Mouse (Mus musculus): ENCODE results near the gene Casp6. TPM values are rescaled to one million over a fixed set of nuclear protein-coding genes. Genes with fewer than 3 reads are reported as not detected.

Gene Casp6
- 12.7 TPM for polyA plus RNA-seq (2012; fragmentation: generic; extraction: Trizol)

DNA sequence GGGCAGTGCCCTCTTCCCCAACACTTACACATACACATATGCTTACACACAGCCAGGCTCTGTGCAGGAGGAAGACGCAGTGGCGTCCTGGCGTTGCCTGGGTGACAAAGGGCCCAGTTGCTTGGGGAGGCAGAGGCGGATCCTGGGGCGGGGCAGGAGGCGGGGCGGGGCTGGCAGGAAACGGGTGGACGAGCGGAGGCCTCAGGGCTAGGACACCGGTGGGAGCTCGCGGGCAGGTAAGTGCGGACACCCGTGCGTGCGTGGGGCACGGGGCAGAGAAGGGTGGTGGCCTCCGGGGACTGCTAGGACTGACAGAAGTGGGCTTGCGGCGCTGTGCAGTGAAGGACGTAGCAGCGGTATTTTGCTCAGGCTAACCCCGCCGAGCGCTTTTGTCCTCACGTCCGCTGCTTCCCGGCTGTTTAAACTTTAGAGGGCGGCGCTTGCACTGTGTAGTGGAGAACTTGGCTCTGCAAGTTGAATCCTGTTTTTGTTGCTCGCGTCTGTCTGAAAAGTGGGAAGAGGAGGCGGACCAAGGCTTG is at the start of gene Casp6:
Gene Casp6, plus strand, starts transcription at position 155 of the 539 bp plus-strand sequence.
- peak within 1 kb of the TSS; percentile 45 for H3K4me3 ChIP-seq
- H3K79me2 ChIP-seq (ENCODE audit: control insufficient read depth, insufficient read depth) = no peaks in the 10 kb centered on the region
- no peaks in the 10 kb centered on the region for H3K36me3 ChIP-seq (ENCODE audit: control insufficient read depth, insufficient read depth)
- TF ChIP-seq SRF (IDR thresholded peaks at IDR 0.05; ENCODE audit: control insufficient read depth, insufficient read length, low read depth) = peak; percentile 6
- no peak for TF ChIP-seq TCF3 (IDR thresholded peaks at IDR 0.05; ENCODE audit: insufficient read length, low read depth)
- TF ChIP-seq MYOG (IDR thresholded peaks at IDR 0.05; ENCODE audit: control insufficient read depth in 1 of 3, insufficient read depth in 1 of 3, insufficient read length in 2 of 3, low read depth in 2 of 3) = no peak
- TF ChIP-seq MYOD1 (IDR thresholded peaks at IDR 0.05; ENCODE audit: control insufficient read depth in 1 of 3, insufficient read length in 2 of 3, low read depth in 2 of 3) = no peak
- TF ChIP-seq USF1 (IDR thresholded peaks at IDR 0.05; ENCODE audit: low read depth) = no peak
- no peak for TF ChIP-seq E2F4 (IDR thresholded peaks at IDR 0.05; ENCODE audit: insufficient read depth)
- TF ChIP-seq TCF12 (IDR thresholded peaks at IDR 0.05; ENCODE audit: insufficient read depth, poor library complexity, severe bottlenecking) = no peak
- TF ChIP-seq MAX (IDR thresholded peaks at IDR 0.05; ENCODE audit: low read depth) = no peak
- peak; percentile 92 for TF ChIP-seq POLR2AphosphoS2 (IDR thresholded peaks at IDR 0.05; ENCODE audit: insufficient read length, low read depth)
- TF ChIP-seq POLR2A (IDR thresholded peaks at IDR 0.05; ENCODE audit: insufficient read length, low read depth) = peak; percentile 87
- TF ChIP-seq REST (IDR thresholded peaks at IDR 0.05; ENCODE audit: insufficient read depth, insufficient read length) = no peak
- H3ac ChIP-seq (ENCODE audit: control insufficient read depth, insufficient read length) = no peak within 1 kb of the TSS
- no peaks in the 10 kb centered on the region for H3K27me3 ChIP-seq (ENCODE audit: control insufficient read depth, insufficient read depth, insufficient read length)
- H3K4me2 ChIP-seq (ENCODE audit: low read depth) = peak within 1 kb of the TSS; percentile 84

GRCm38 (mm10) chr3:129862592-129862991 is 38.6 kb upstream of the Casp6 start:
- H3K79me2 ChIP-seq (ENCODE audit: control insufficient read depth, insufficient read depth) = no peaks in the 10 kb centered on the region
- no peak overlapping the region for H3K4me3 ChIP-seq
- H3ac ChIP-seq (ENCODE audit: control insufficient read depth, insufficient read length) = no peak overlapping the region
- no peak overlapping the region for H3K4me2 ChIP-seq (ENCODE audit: low read depth)
- TF ChIP-seq TCF12 (IDR thresholded peaks at IDR 0.05; ENCODE audit: insufficient read depth, poor library complexity, severe bottlenecking) (no peak), MYOG (IDR thresholded peaks at IDR 0.05; ENCODE audit: control insufficient read depth in 1 of 3, insufficient read depth in 1 of 3, insufficient read length in 2 of 3, low read depth in 2 of 3) (no peak), REST (IDR thresholded peaks at IDR 0.05; ENCODE audit: insufficient read depth, insufficient read length) (no peak), MYOD1 (IDR thresholded peaks at IDR 0.05; ENCODE audit: control insufficient read depth in 1 of 3, insufficient read length in 2 of 3, low read depth in 2 of 3) (no peak), POLR2AphosphoS2 (IDR thresholded peaks at IDR 0.05; ENCODE audit: insufficient read length, low read depth) (no peak), MAX (IDR thresholded peaks at IDR 0.05; ENCODE audit: low read depth) (no peak), TCF3 (IDR thresholded peaks at IDR 0.05; ENCODE audit: insufficient read length, low read depth) (no peak), POLR2A (IDR thresholded peaks at IDR 0.05; ENCODE audit: insufficient read length, low read depth) (no peak), CEBPB (IDR thresholded peaks at IDR 0.05; ENCODE audit: insufficient read depth, poor library complexity, severe bottlenecking) (no peak), SRF (IDR thresholded peaks at IDR 0.05; ENCODE audit: control insufficient read depth, insufficient read length, low read depth) (no peak), E2F4 (IDR thresholded peaks at IDR 0.05; ENCODE audit: insufficient read depth) (no peak), USF1 (IDR thresholded peaks at IDR 0.05; ENCODE audit: low read depth) (no peak)
- no peaks in the 10 kb centered on the region for H3K27me3 ChIP-seq (ENCODE audit: control insufficient read depth, insufficient read depth, insufficient read length)
- H3K36me3 ChIP-seq (ENCODE audit: control insufficient read depth, insufficient read depth) = no peaks in the 10 kb centered on the region

GRCm38 (mm10) chr3:129863698-129864097 is 37.5 kb upstream of the Casp6 start:
- no peak overlapping the region for H3ac ChIP-seq (ENCODE audit: control insufficient read depth, insufficient read length)
- H3K4me2 ChIP-seq (ENCODE audit: low read depth) = no peak overlapping the region
- H3K4me3 ChIP-seq = no peak overlapping the region
- TF ChIP-seq POLR2AphosphoS2 (IDR thresholded peaks at IDR 0.05; ENCODE audit: insufficient read length, low read depth) = no peak
- no peak for TF ChIP-seq E2F4 (IDR thresholded peaks at IDR 0.05; ENCODE audit: insufficient read depth)
- no peak for TF ChIP-seq USF1 (IDR thresholded peaks at IDR 0.05; ENCODE audit: low read depth)
- no peak for TF ChIP-seq TCF12 (IDR thresholded peaks at IDR 0.05; ENCODE audit: insufficient read depth, poor library complexity, severe bottlenecking)
- TF ChIP-seq CEBPB (IDR thresholded peaks at IDR 0.05; ENCODE audit: insufficient read depth, poor library complexity, severe bottlenecking) = no peak
- TF ChIP-seq MAX (IDR thresholded peaks at IDR 0.05; ENCODE audit: low read depth) = no peak
- no peak for TF ChIP-seq MYOD1 (IDR thresholded peaks at IDR 0.05; ENCODE audit: control insufficient read depth in 1 of 3, insufficient read length in 2 of 3, low read depth in 2 of 3)
- no peak for TF ChIP-seq MYOG (IDR thresholded peaks at IDR 0.05; ENCODE audit: control insufficient read depth in 1 of 3, insufficient read depth in 1 of 3, insufficient read length in 2 of 3, low read depth in 2 of 3)
- no peak for TF ChIP-seq TCF3 (IDR thresholded peaks at IDR 0.05; ENCODE audit: insufficient read length, low read depth)
- no peak for TF ChIP-seq REST (IDR thresholded peaks at IDR 0.05; ENCODE audit: insufficient read depth, insufficient read length)
- no peak for TF ChIP-seq SRF (IDR thresholded peaks at IDR 0.05; ENCODE audit: control insufficient read depth, insufficient read length, low read depth)
- no peak for TF ChIP-seq POLR2A (IDR thresholded peaks at IDR 0.05; ENCODE audit: insufficient read length, low read depth)
- no peaks in the 10 kb centered on the region for H3K79me2 ChIP-seq (ENCODE audit: control insufficient read depth, insufficient read depth)
- H3K36me3 ChIP-seq (ENCODE audit: control insufficient read depth, insufficient read depth) = no peaks in the 10 kb centered on the region
- no peaks in the 10 kb centered on the region for H3K27me3 ChIP-seq (ENCODE audit: control insufficient read depth, insufficient read depth, insufficient read length)

DNA sequence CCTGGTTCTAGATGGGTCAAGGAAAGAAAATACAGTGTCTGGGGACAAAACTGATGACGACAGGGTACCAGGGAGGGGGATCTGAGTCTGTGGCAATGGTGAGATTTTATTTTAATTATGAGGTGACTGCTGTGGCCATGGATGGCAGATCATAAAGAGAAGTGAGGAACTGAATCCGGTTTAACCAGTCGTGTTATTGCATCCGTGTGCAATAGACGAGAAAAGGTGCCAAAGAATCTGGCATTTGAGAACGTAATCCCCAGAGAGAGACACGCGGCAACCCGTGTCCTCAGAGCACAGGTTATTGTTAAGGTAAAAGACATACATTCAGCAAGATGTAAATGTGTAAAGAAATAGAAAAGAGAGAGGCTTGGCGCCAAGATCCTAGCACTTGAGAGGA is 23.9 kb upstream of the Casp6 start:
- H3K79me2 ChIP-seq (ENCODE audit: control insufficient read depth, insufficient read depth) = no peaks in the 10 kb centered on the region
- H3ac ChIP-seq (ENCODE audit: control insufficient read depth, insufficient read length) = no peak overlapping the region
- H3K4me3 ChIP-seq = peak overlapping the region; percentile 60
- TF ChIP-seq CEBPB (IDR thresholded peaks at IDR 0.05; ENCODE audit: insufficient read depth, poor library complexity, severe bottlenecking) = no peak
- TF ChIP-seq TCF12 (IDR thresholded peaks at IDR 0.05; ENCODE audit: insufficient read depth, poor library complexity, severe bottlenecking) = no peak
- TF ChIP-seq MYOD1 (IDR thresholded peaks at IDR 0.05; ENCODE audit: control insufficient read depth in 1 of 3, insufficient read length in 2 of 3, low read depth in 2 of 3) = no peak
- no peak for TF ChIP-seq POLR2AphosphoS2 (IDR thresholded peaks at IDR 0.05; ENCODE audit: insufficient read length, low read depth)
- TF ChIP-seq POLR2A (IDR thresholded peaks at IDR 0.05; ENCODE audit: insufficient read length, low read depth) = no peak
- no peak for TF ChIP-seq SRF (IDR thresholded peaks at IDR 0.05; ENCODE audit: control insufficient read depth, insufficient read length, low read depth)
- TF ChIP-seq E2F4 (IDR thresholded peaks at IDR 0.05; ENCODE audit: insufficient read depth) = no peak
- no peak for TF ChIP-seq TCF3 (IDR thresholded peaks at IDR 0.05; ENCODE audit: insufficient read length, low read depth)
- TF ChIP-seq MYOG (IDR thresholded peaks at IDR 0.05; ENCODE audit: control insufficient read depth in 1 of 3, insufficient read depth in 1 of 3, insufficient read length in 2 of 3, low read depth in 2 of 3) = no peak
- no peak for TF ChIP-seq MAX (IDR thresholded peaks at IDR 0.05; ENCODE audit: low read depth)
- no peak for TF ChIP-seq USF1 (IDR thresholded peaks at IDR 0.05; ENCODE audit: low read depth)
- TF ChIP-seq REST (IDR thresholded peaks at IDR 0.05; ENCODE audit: insufficient read depth, insufficient read length) = no peak
- H3K36me3 ChIP-seq (ENCODE audit: control insufficient read depth, insufficient read depth) = no peaks in the 10 kb centered on the region
- H3K4me2 ChIP-seq (ENCODE audit: low read depth) = no peak overlapping the region
- no peaks in the 10 kb centered on the region for H3K27me3 ChIP-seq (ENCODE audit: control insufficient read depth, insufficient read depth, insufficient read length)
